ENCODE assay signal across 19 mouse cellular contexts in the genomic region with DNA sequence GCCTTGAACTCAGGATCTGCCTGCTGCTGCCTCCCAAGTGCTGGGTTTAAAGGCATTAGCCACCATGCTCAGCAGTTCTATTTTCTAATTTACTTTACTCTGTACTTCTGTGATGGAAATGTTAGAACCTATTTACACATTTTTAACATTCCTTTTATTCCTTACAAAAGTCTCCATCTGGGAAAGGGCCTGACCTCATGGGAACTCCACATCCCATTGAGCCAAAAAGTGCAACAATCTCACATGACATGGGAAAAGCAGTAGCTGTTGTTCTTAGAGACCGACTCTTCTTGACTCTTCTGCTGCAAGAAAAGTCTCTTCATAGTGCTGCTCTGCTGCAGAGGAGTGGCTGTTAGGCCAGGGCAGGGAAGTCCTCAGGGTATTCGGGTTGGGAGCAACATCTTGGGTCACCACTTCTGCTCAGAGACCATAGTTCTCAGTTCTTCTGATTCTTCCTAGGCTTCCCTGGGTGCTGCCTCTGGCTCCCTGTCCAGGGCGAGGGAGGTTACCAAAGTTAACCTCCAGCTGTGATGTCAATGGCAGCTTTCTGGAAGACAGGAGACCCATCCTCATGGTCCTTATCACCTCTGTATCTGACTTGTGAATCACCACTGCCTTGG.
DNase-seq lines count a peak whose midpoint lies in the region; ATAC-seq lines count a peak whose summit lies in the region.
"Had no signal": no experiment of that assay in that cellular context is flagged by ENCODE, and none has a peak within 500 bp of the region (broad histone marks: within the 10 kb centered on the region; RNA-seq: fewer than 3 reads in every experiment).

No protein-coding gene starts in this region.

- ATAC-seq in common myeloid progenitor, adult 5-6 weeks (replicated peaks; ENCODE audit: low read depth, poor library complexity, severe bottlenecking), result peak; percentile 52
- ATAC-seq: forebrain, embryonic 13.5 days; forebrain, embryonic 15.5 days; forebrain, postnatal 0 days had no signal

- peak; percentile 10 for DNase-seq in ES-CJ7 (ENCODE audit: low read depth, low spot score)
- peak; percentile 63 for DNase-seq in R1 (ENCODE audit: low read depth, low spot score)
- DNase-seq in urinary bladder, postnatal 25 days (ENCODE audit: low spot score), result no peak
- no peak for DNase-seq in B cell, adult 2 months
- no peak for DNase-seq in kidney, adult 9 months
- DNase-seq: adrenal gland, adult 2 months; adrenal gland, postnatal 10 days; adrenal gland, postnatal 25 days; cerebellum, adult 11 months; cerebellum, adult 18-20 months; cerebellum, adult 8-10 months; cerebellum, adult 9-11 months; cerebellum, postnatal 14 days; cerebellum, postnatal 36 days; embryo, embryonic 11 days; forebrain, postnatal 0 days had no signal

Comparison
In these comparisons a context has a peak if more than half of its experiments do, and no peak if none do; other contexts are left out.
1. DNase-seq: peak in ES-CJ7 (single experiment) and R1 (single experiment); none in urinary bladder, postnatal 25 days (single experiment), B cell, adult 2 months (0 of 2) and kidney, adult 9 months (single experiment).